Mouse (Mus musculus): ENCODE data around the gene Prkar1a.

GRCm38 (mm10) chr11:109717448-109717847 is 68.2 kb downstream of the Prkar1a start:
- TF ChIP-seq CTCF (IDR thresholded peaks at IDR 0.05; ENCODE audit: borderline replicate concordance, insufficient read depth, low read depth, low read length), result no peak
- TF ChIP-seq POLR2A (IDR thresholded peaks at IDR 0.05; ENCODE audit: borderline replicate concordance, insufficient read depth, low read length), result no peak

Data from cerebellum, adult 2 months (tissue).